Mouse (Mus musculus) hindbrain, postnatal 0 days (tissue): ENCODE measurements at regions not wholly inside any gene's neighbourhood (a gene's known extent, or its start where the extent isn't known, plus 50 kb on each side); places are given as distances from the start of the nearest gene placed in this dataset.

Source experiments
- ATAC-seq: fragments of 200-750 bp; cut with Nextera tagmentation; 2 replicates; pipeline ENCODE4 v1.8.0; 2017; ENCODE audit warnings: mild to moderate bottlenecking, moderate TSS enrichment, moderate library complexity
- DNase-seq: peaks from one replicate; pipeline ENCODE4 v3.0.0-alpha.2; 2015; ENCODE audit warnings: low spot score
- H3K27ac ChIP-seq: fragments of 300-500 bp; sonication (generic); 2 replicates; pipeline ENCODE4 v1.5.1; 2014; ENCODE audit warnings: mild to moderate bottlenecking
- H3K27me3 ChIP-seq: fragments of 300-500 bp; sonication (generic); 2 replicates; pipeline ENCODE4 v1.6.1; 2014; ENCODE audit warnings: low read length, mixed read lengths; ENCODE audit not compliant: insufficient read depth
- H3K36me3 ChIP-seq: fragments of 300-500 bp; sonication (generic); 2 replicates; pipeline ENCODE4 v1.6.1; 2014; ENCODE audit warnings: low read length, mixed read lengths; ENCODE audit not compliant: insufficient read depth
- H3K4me1 ChIP-seq: fragments of 300-500 bp; sonication (generic); 2 replicates; pipeline ENCODE4 v1.6.1; 2014; ENCODE audit warnings: antibody characterized with exemption, low read length, mixed read lengths; ENCODE audit not compliant: insufficient read depth
- H3K4me2 ChIP-seq: fragments of 300-500 bp; sonication (generic); 2 replicates; pipeline ENCODE4 v1.6.1; 2014; ENCODE audit warnings: low read depth, mild to moderate bottlenecking, low read length, moderate library complexity, mixed read lengths
- H3K4me3 ChIP-seq: fragments of 300-500 bp; sonication (generic); 2 replicates; pipeline ENCODE4 v1.5.1; 2014; ENCODE audit warnings: low read length
- H3K9ac ChIP-seq: fragments of 300-500 bp; sonication (generic); replicated peaks from 2 replicates; pipeline ENCODE4 v1.6.1; 2014; ENCODE audit warnings: mild to moderate bottlenecking, low read length, moderate library complexity, mixed read lengths
- H3K9me3 ChIP-seq: fragments of 300-500 bp; sonication (generic); 2 replicates; pipeline ENCODE4 v1.6.1; 2016; ENCODE audit warnings: low read length, mixed read lengths
- CTCF ChIP-seq: IDR thresholded peaks from 2 replicates; pipeline ENCODE4 v1.5.1; 2016; ENCODE audit warnings: antibody characterized with exemption, control low read depth, low read depth
- WGBS: fragments of 180-500 bp; shearing (Covaris S2); extraction: QIAGEN DNeasy Blood & Tissue Kit; methylation state at CpG from one replicate; pipeline ENCODE4 v1.1.7; 2014; 5-methylcytosine and 5-hydroxymethylcytosine counted together

DNA sequence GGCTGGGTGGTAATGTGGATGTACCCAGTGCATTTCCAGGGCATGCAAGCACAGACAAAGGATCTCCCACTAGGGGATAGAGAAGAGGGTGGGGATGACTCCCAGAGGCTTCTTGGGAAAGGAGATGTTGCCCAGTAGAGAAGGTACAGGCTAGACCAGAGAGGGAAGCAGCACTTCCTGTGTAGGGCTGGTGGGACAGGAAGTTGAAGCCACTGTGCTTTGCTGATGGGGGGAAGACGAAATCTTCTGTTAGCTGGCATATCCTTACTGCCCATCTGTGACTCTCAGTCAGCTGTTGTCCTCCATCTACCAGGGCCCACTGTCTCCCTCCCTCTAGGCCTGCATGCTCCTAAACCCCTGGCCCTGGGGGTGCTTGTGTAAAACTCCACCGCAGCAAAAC, 180.2 kb downstream of the Wdr11 start:
- TF ChIP-seq CTCF, result no peak
- DNase-seq, result no peak
- H3K27ac ChIP-seq, result no peak overlapping the region
- H3K4me2 ChIP-seq, result no peak overlapping the region
- WGBS, result 83% methylated on average over 2 of the region's 2 CpGs
- H3K4me1 ChIP-seq, result peaks cover 6% of the 10 kb centered on the region; the same call in 1 of the 2 replicates
- no peak overlapping the region for H3K4me3 ChIP-seq
- H3K9ac ChIP-seq, result no peak overlapping the region
- no peaks in the 10 kb centered on the region for H3K27me3 ChIP-seq
- no peaks in the 10 kb centered on the region for H3K9me3 ChIP-seq
- no peak for ATAC-seq
- no peaks in the 10 kb centered on the region for H3K36me3 ChIP-seq

DNA sequence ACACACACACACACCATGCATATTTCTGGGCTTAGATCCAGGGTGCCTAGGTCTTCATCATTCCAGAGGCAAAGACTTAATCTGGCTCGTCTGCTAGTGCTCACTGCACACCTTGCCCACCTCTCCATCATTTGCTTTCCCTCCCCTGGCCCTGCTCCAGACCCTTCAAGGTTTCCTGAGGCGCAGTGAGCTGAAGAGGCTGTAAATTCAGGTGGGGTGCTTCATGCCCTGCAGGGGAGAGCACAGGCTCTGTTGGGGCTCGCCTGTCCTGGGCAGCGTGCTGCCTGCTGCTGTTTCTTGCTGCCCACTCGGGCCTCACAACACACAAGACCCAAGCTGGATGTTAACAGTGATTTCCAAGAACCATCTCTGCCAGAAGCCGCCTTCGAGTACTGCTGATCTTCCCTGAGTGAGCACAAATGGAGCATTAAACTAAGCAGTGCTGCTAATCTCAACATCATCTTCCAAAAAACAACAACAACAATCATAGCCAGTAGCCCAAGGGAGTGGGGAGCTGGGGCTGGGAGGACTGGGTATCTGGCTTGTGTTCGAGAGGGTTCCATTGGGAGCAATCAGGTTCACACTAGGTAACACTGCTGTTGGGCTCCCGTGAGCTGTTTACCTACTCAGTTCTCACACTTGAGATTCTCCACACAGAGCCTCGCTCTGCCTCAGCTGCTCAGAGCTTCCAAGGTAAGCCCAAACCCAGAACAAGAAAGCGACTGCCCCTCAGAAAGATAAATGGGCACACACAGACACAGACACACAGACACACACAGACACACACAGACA, 181.1 kb downstream of the Wdr11 start:
- H3K27ac ChIP-seq, result no peak overlapping the region
- H3K9ac ChIP-seq, result no peak overlapping the region
- H3K4me3 ChIP-seq, result no peak overlapping the region
- no peak for ATAC-seq
- H3K36me3 ChIP-seq, result no peaks in the 10 kb centered on the region
- DNase-seq, result no peak
- H3K4me1 ChIP-seq, result peaks cover 6% of the 10 kb centered on the region; the same call in 1 of the 2 replicates
- 65% methylated on average over 11 of the region's 11 CpGs for WGBS
- no peaks in the 10 kb centered on the region for H3K9me3 ChIP-seq
- H3K27me3 ChIP-seq, result no peaks in the 10 kb centered on the region
- no peak for TF ChIP-seq CTCF
- H3K4me2 ChIP-seq, result no peak overlapping the region

DNA sequence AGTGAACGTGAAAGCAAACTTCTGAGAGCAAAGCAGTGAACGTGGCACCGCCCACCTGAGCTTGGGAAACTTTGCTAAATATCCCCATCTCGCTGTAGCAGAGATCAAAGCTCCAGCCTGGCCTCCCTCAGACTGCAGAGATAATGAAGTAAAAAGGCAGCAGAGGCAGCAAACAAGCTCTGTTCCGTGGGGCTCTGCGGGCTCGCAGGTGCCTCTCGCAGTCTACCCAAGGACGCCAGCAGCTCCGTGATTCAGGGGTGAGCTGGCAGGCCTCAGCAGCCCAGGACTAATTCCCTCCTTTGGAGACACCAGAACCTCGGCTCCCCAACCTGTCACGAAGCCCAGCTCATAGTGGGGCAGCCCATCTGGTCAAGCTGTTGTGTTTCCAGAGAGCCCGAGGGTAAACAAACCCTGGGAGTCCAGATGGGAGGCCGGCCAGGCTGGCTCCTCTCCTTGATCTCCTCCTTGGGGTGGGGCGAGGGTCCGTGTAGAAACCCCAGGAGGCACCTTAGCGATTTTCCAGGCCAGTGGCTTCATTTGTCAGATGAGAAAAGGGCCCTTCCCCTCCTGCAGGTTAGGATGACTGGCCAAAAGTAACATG, 182.7 kb downstream of the Wdr11 start:
- no peak for TF ChIP-seq CTCF
- Histone ChIP-seq H3K9ac (no peak overlapping the region), H3K4me3 (no peak overlapping the region), H3K4me1 (peaks cover 17% of the 10 kb centered on the region), H3K27ac (no peak overlapping the region), H3K4me2 (0 out of 2 replicates have a peak overlapping the region, but pooled peaks have one; percentile 1), H3K9me3 (no peaks in the 10 kb centered on the region), H3K36me3 (no peaks in the 10 kb centered on the region), H3K27me3 (no peaks in the 10 kb centered on the region)
- ATAC-seq (no peak), DNase-seq (peak; percentile 71)
- 5% methylated on average over 17 of the region's 17 CpGs for WGBS

DNA sequence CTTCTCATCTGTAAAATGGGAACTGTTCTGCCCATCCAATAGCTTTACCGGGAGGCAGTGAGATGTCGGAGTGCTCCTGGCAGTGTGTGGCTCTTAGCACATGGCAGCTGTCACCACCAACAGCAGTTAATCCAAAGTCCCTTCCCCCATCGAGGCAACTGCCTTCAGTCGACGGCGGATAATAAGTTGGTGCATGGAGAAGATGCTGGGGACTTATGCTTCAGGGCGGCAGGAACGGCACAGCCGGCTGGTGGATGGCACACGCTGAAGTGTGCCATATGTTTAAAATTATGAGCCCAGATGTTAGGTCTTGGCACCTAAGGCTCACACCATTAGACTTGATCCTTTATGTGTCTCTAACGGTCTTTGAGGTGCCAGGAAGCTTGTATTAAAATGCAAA, 183.5 kb downstream of the Wdr11 start:
- no peaks in the 10 kb centered on the region for H3K9me3 ChIP-seq
- no peak for ATAC-seq
- peak; percentile 61 for DNase-seq
- peaks cover 23% of the 10 kb centered on the region for H3K4me1 ChIP-seq
- WGBS, result 37% methylated on average over 11 of the region's 11 CpGs
- no peak for TF ChIP-seq CTCF
- no peak overlapping the region for H3K27ac ChIP-seq
- no peaks in the 10 kb centered on the region for H3K36me3 ChIP-seq
- H3K9ac ChIP-seq, result no peak overlapping the region
- no peaks in the 10 kb centered on the region for H3K27me3 ChIP-seq
- H3K4me2 ChIP-seq, result no peak overlapping the region
- H3K4me3 ChIP-seq, result no peak overlapping the region

- Histone ChIP-seq H3K9me3 (no peaks in the 10 kb centered on the region), H3K36me3 (no peaks in the 10 kb centered on the region), H3K9ac (no peak overlapping the region), H3K4me3 (no peak overlapping the region), H3K27ac (peak overlapping the region; percentile 71), H3K4me1 (peaks cover 17% of the 10 kb centered on the region), H3K27me3 (no peaks in the 10 kb centered on the region), H3K4me2 (peak overlapping the region; percentile 11; the same call in 1 of the 2 replicates)
- DNase-seq, result peak; percentile 91
- TF ChIP-seq CTCF, result no peak
- 5% methylated on average over 13 of the region's 13 CpGs for WGBS
- ATAC-seq, result peak; percentile 96
These were observed 187.3 kb downstream of the Wdr11 start for GRCm38 (mm10) chr7:129778842-129779421.

DNA sequence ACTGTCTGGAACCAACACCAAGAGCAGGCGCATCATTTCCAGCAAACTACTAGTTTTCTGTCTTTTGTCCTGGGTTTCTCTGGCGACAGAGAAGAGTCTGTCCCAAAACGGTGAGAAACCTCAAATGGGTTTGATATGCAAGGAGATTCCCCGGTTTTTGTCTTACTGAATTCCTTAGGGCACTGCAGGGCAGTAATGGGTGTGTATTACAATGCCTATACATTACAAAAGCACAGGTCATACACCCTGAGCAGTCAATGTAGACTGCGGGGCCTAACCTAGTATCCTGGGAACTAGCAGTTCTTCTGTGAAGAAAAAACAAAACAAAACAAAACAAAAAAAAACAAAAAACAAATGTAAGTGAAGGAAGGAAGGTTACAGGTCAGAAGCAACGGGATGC, 188.3 kb downstream of the Wdr11 start:
- DNase-seq, result no peak
- H3K4me3 ChIP-seq, result no peak overlapping the region
- peaks cover 17% of the 10 kb centered on the region for H3K4me1 ChIP-seq
- WGBS, result 58% methylated on average over 6 of the region's 6 CpGs
- H3K27ac ChIP-seq, result no peak overlapping the region
- H3K9ac ChIP-seq, result no peak overlapping the region
- H3K9me3 ChIP-seq, result no peaks in the 10 kb centered on the region
- no peak overlapping the region for H3K4me2 ChIP-seq
- no peak for TF ChIP-seq CTCF
- H3K36me3 ChIP-seq, result no peaks in the 10 kb centered on the region
- ATAC-seq, result no peak
- no peaks in the 10 kb centered on the region for H3K27me3 ChIP-seq
